Mouse (Mus musculus) leukemia stem cell, adult 10-12 weeks (primary cell): ENCODE results near the gene Ifngr2. TPM values are rescaled to one million over a fixed set of nuclear protein-coding genes. Genes with fewer than 3 reads are reported as not detected.

Experiments used
- polyA plus RNA-seq: library from polyadenylated mRNA; stranded (reverse); fragments of >175 nt; gene quantifications from 2 replicates; pipeline ENCODE4 v1.2.3, GENCODE M21; 2012; ENCODE audit warnings: low replicate concordance

The Ifngr2 gene
- polyA plus RNA-seq: 21.4 and 46.2 TPM in 2 replicates

GRCm38 (mm10) chr16:91546836-91547741, at the start of gene Ifngr2:
TSS of gene Ifngr2 (plus strand) at chr16:91547072.

GRCm38 (mm10) chr16:91597672-91598010, 50.8 kb downstream of the Ifngr2 start, which contains the start of gene Tmem50b:
TSS of gene Tmem50b (minus strand) at chr16:91597800.

Other genes with a start within 250 kb of the Ifngr2 start
- 44.2 and 71.6 TPM in 2 replicates for gene Ifnar2, start 174.3 kb upstream of the Ifngr2 start, polyA plus RNA-seq
- not detected in 2 replicates for gene Gm21970, start 155.4 kb upstream of the Ifngr2 start, polyA plus RNA-seq
- gene Il10rb, start 140.9 kb upstream of the Ifngr2 start, polyA plus RNA-seq: 10.3 and 11.9 TPM in 2 replicates
- gene Ifnar1, start 61.8 kb upstream of the Ifngr2 start, polyA plus RNA-seq: 5.5 and 6.8 TPM in 2 replicates
- 0.30 and 1.6 TPM in 2 replicates for gene Tmem50b, start 50.7 kb downstream of the Ifngr2 start, polyA plus RNA-seq
- gene Dnajc28, start 72.0 kb downstream of the Ifngr2 start, polyA plus RNA-seq: 0.97 and 1.1 TPM in 2 replicates
- gene Gart, start 99.9 kb downstream of the Ifngr2 start, polyA plus RNA-seq: 151 and 211 TPM in 2 replicates
- 41.8 and 57.8 TPM in 2 replicates for gene Son, start 100.4 kb downstream of the Ifngr2 start, polyA plus RNA-seq
- gene Donson, start 141.7 kb downstream of the Ifngr2 start, polyA plus RNA-seq: 75.3 and 84.4 TPM in 2 replicates
- 1.1 and 2.3 TPM in 2 replicates for gene Cryzl1, start 181.9 kb downstream of the Ifngr2 start, polyA plus RNA-seq
- gene Itsn1, start 182.2 kb downstream of the Ifngr2 start, polyA plus RNA-seq: 24.1 and 41.3 TPM in 2 replicates